Mouse (Mus musculus) limb, embryonic 11.5 days (tissue): Measurements from ENCODE around the gene D630003M21Rik. TPM values are rescaled to one million over a fixed set of nuclear protein-coding genes. Genes with fewer than 3 reads are reported as not detected.
A peak's percentile ranks its signal among the peaks of the same experiment; 100 is the strongest.

Experiments used
- ATAC-seq: fragments of 200-750 bp; cut with Nextera tagmentation; 2 replicates; pipeline ENCODE4 v1.8.0; 2017; ENCODE audit warnings: low read depth; ENCODE audit not compliant: insufficient number of reproducible peaks, low FRiP score, low TSS enrichment
- DNase-seq: peaks from one replicate; pipeline ENCODE4 v3.0.0-alpha.2; 2015; ENCODE audit warnings: low spot score
- H3K27ac ChIP-seq: fragments of 300-500 bp; sonication (generic); replicated peaks from 2 replicates; pipeline ENCODE4 v1.5.1; 2014; ENCODE audit warnings: low read depth, mild to moderate bottlenecking, low read length
- H3K27me3 ChIP-seq: fragments of 300-500 bp; sonication (generic); 2 replicates; pipeline ENCODE4 v1.6.1; 2014; ENCODE audit warnings: mild to moderate bottlenecking, low read length, mixed read lengths; ENCODE audit not compliant: control insufficient read depth, insufficient read depth
- H3K36me3 ChIP-seq: fragments of 300-500 bp; sonication (generic); 2 replicates; pipeline ENCODE4 v1.6.1; 2014; ENCODE audit warnings: mild to moderate bottlenecking, low read length, moderate library complexity, mixed read lengths; ENCODE audit not compliant: control insufficient read depth, insufficient read depth
- H3K4me1 ChIP-seq: fragments of 300-500 bp; sonication (generic); 2 replicates; pipeline ENCODE4 v1.6.1; 2014; ENCODE audit warnings: low read length, mixed read lengths; ENCODE audit not compliant: control insufficient read depth, insufficient read depth
- H3K4me2 ChIP-seq: fragments of 300-500 bp; sonication (generic); 2 replicates; pipeline ENCODE4 v1.6.1; 2014; ENCODE audit warnings: low read depth, mild to moderate bottlenecking, moderate library complexity; ENCODE audit not compliant: severe bottlenecking
- H3K4me3 ChIP-seq: fragments of 300-500 bp; sonication (generic); 2 replicates; pipeline ENCODE4 v1.5.1; 2014; ENCODE audit warnings: low read depth, low read length
- H3K9ac ChIP-seq: fragments of 300-500 bp; sonication (generic); 2 replicates; pipeline ENCODE4 v1.6.1; 2014; ENCODE audit warnings: mild to moderate bottlenecking, low read length
- H3K9me3 ChIP-seq: fragments of 300-500 bp; sonication (generic); 2 replicates; pipeline ENCODE4 v1.6.1; 2016; ENCODE audit warnings: low read length; ENCODE audit not compliant: control insufficient read depth
- WGBS: fragments of 180-500 bp; shearing (Covaris S2); extraction: QIAGEN DNeasy Blood & Tissue Kit; methylation state at CpG from one replicate; pipeline ENCODE4 v1.1.7; 2014; 5-methylcytosine and 5-hydroxymethylcytosine counted together
- polyA plus RNA-seq: library from polyadenylated mRNA; unstranded; fragments of >200 nt; fragmentation: Nextera tagmentation; extraction: Ambion mirVana; gene quantifications from 2 replicates; pipeline ENCODE4 v1.2.1, GENCODE M21; 2014

Gene D630003M21Rik
- polyA plus RNA-seq, 1 experiment from 2014 or later = 3.2 TPM

- Histone ChIP-seq H3K4me2 (no peak overlapping the region), H3K36me3 (no peaks in the 10 kb centered on the region), H3K4me3 (no peak overlapping the region), H3K9ac (no peak overlapping the region), H3K9me3 (no peaks in the 10 kb centered on the region), H3K4me1 (0 out of 2 replicates have a peak, but pooled peaks cover 2% of the 10 kb centered on the region), H3K27ac (no peak overlapping the region), H3K27me3 (no peaks in the 10 kb centered on the region)
- DNase-seq (no peak), ATAC-seq (no peak)
- 72% methylated on average over 8 of the region's 8 CpGs for WGBS
Observed at GRCm38 (mm10) chr2:158259498-158259897, 30.5 kb upstream of the D630003M21Rik start.

GRCm38 (mm10) chr2:158258781-158259180 is 29.8 kb upstream of the D630003M21Rik start:
- Histone ChIP-seq H3K4me3 (no peak overlapping the region), H3K27me3 (no peaks in the 10 kb centered on the region), H3K9me3 (no peaks in the 10 kb centered on the region), H3K36me3 (no peaks in the 10 kb centered on the region), H3K4me1 (0 out of 2 replicates have a peak, but pooled peaks cover 2% of the 10 kb centered on the region), H3K4me2 (no peak overlapping the region), H3K9ac (no peak overlapping the region), H3K27ac (no peak overlapping the region)
- WGBS = 12% methylated on average over 12 of the region's 12 CpGs
- peak; percentile 33; the same call in 1 of the 2 replicates for ATAC-seq
- DNase-seq = peak; percentile 87

GRCm38 (mm10) chr2:158258005-158258418 is 29.0 kb upstream of the D630003M21Rik start, which contains the start of gene Bpi:
Gene Bpi, plus strand, starts transcription at chr2:158258094.
- H3K9ac ChIP-seq = no peak within 1 kb of the TSS; the same call in 1 of the 2 replicates
- no peak within 1 kb of the TSS for H3K27ac ChIP-seq
- H3K9me3 ChIP-seq = no peaks in the 10 kb centered on the region
- H3K4me1 ChIP-seq = 0 out of 2 replicates have a peak, but pooled peaks cover 2% of the 10 kb centered on the region
- no peak within 1 kb of the TSS for H3K4me3 ChIP-seq
- peak; percentile 34 for DNase-seq
- no peaks in the 10 kb centered on the region for H3K27me3 ChIP-seq
- no peak within 1 kb of the TSS for H3K4me2 ChIP-seq
- H3K36me3 ChIP-seq = no peaks in the 10 kb centered on the region
- 52% methylated on average over 18 of the region's 18 CpGs for WGBS
- no peak for ATAC-seq

GRCm38 (mm10) chr2:158256894-158257293 is 27.9 kb upstream of the D630003M21Rik start:
- no peak overlapping the region for H3K27ac ChIP-seq
- DNase-seq = peak; percentile 50
- no peak for ATAC-seq

GRCm38 (mm10) chr2:158253806-158254205 is 24.8 kb upstream of the D630003M21Rik start:
- WGBS = 84% methylated on average over 5 of the region's 5 CpGs
- Histone ChIP-seq H3K4me2 (no peak overlapping the region), H3K27me3 (no peaks in the 10 kb centered on the region), H3K36me3 (no peaks in the 10 kb centered on the region), H3K27ac (no peak overlapping the region), H3K9me3 (no peaks in the 10 kb centered on the region), H3K4me3 (no peak overlapping the region), H3K9ac (no peak overlapping the region), H3K4me1 (0 out of 2 replicates have a peak, but pooled peaks cover 2% of the 10 kb centered on the region)
- DNase-seq (no peak), ATAC-seq (no peak)

More at GRCm38 (mm10) chr2:158256894-158257293, 27.9 kb upstream of the D630003M21Rik start:
- no peaks in the 10 kb centered on the region for H3K27me3 ChIP-seq
- WGBS = 5% methylated on average over 5 of the region's 5 CpGs
- 0 out of 2 replicates have a peak, but pooled peaks cover 2% of the 10 kb centered on the region for H3K4me1 ChIP-seq
- no peak overlapping the region for H3K4me2 ChIP-seq
- no peaks in the 10 kb centered on the region for H3K9me3 ChIP-seq
- no peak overlapping the region for H3K4me3 ChIP-seq
- no peaks in the 10 kb centered on the region for H3K36me3 ChIP-seq
- no peak overlapping the region for H3K9ac ChIP-seq

- Histone ChIP-seq H3K4me3 (no peak overlapping the region), H3K9me3 (no peaks in the 10 kb centered on the region), H3K27ac (no peak overlapping the region), H3K4me1 (no peaks in the 10 kb centered on the region), H3K9ac (no peak overlapping the region), H3K4me2 (no peak overlapping the region), H3K36me3 (no peaks in the 10 kb centered on the region), H3K27me3 (no peaks in the 10 kb centered on the region)
- ATAC-seq (no peak), DNase-seq (no peak)
- 76% methylated on average over 4 of the region's 4 CpGs for WGBS
Observed at GRCm38 (mm10) chr2:158250558-158250957, 21.5 kb upstream of the D630003M21Rik start.

- Histone ChIP-seq H3K9me3 (no peaks in the 10 kb centered on the region), H3K4me1 (no peaks in the 10 kb centered on the region; the same call in 1 of the 2 replicates), H3K27me3 (no peaks in the 10 kb centered on the region), H3K4me3 (no peak overlapping the region), H3K27ac (no peak overlapping the region), H3K36me3 (no peaks in the 10 kb centered on the region), H3K4me2 (no peak overlapping the region), H3K9ac (no peak overlapping the region)
- WGBS = 87% methylated on average over 7 of the region's 7 CpGs
- DNase-seq = no peak
- ATAC-seq = no peak
Observed at GRCm38 (mm10) chr2:158248318-158248717, 19.3 kb upstream of the D630003M21Rik start.

- no peaks in the 10 kb centered on the region for H3K27me3 ChIP-seq
- no peak overlapping the region for H3K9ac ChIP-seq
- ATAC-seq = no peak
Observed at GRCm38 (mm10) chr2:158247852-158248251, 18.8 kb upstream of the D630003M21Rik start.

More at GRCm38 (mm10) chr2:158247852-158248251, 18.8 kb upstream of the D630003M21Rik start:
- Histone ChIP-seq H3K27ac (no peak overlapping the region), H3K4me1 (no peaks in the 10 kb centered on the region; the same call in 1 of the 2 replicates), H3K9me3 (no peaks in the 10 kb centered on the region), H3K36me3 (no peaks in the 10 kb centered on the region), H3K4me2 (no peak overlapping the region), H3K4me3 (no peak overlapping the region)
- no peak for DNase-seq
- WGBS = 90% methylated on average over 6 of the region's 6 CpGs
